Mouse (Mus musculus): ENCODE measurements around the gene Ets2.

- peak; percentile 58; the same call in 1 of the 2 replicates for TF ChIP-seq CTCF (IDR thresholded peaks at IDR 0.05; ENCODE audit: insufficient read depth, low read depth, low read length)
- TF ChIP-seq POLR2A (IDR thresholded peaks at IDR 0.05; ENCODE audit: insufficient read depth, low read depth, low read length): no peak
Measured at GRCm38 (mm10) chr16:95658836-95659430, 42.9 kb upstream of the Ets2 start.
